Comparison of ENCODE assay signal across 8 mouse cellular contexts in the genomic region with DNA sequence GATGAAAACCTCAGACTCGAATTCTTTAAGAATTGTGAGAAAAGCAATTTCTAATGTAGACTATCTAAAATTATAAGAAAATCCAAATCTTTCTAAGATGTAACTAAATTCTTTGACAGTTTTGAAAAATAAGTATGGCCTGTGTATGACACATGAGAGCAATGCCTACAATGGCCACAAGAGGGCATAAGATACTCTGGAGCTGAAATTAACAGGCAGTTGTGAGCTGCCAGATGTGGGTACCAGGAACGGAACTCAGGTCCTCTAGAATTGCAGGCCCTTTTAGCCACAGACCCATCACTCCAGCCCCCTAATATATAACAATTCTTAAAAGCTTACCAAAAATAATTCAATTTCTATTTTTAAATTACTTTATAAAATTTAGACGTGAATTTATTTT. TPM values are rescaled to one million over a fixed set of nuclear protein-coding genes. Genes with fewer than 3 reads are reported as not detected.
A peak's percentile ranks its signal among the peaks of the same experiment; 100 is the strongest.
DNase-seq lines count a peak whose midpoint lies in the region; ATAC-seq and TF ChIP-seq lines count a peak whose summit lies in the region.
"Had no signal": no experiment of that assay in that cellular context is flagged by ENCODE, and none has a peak within 500 bp of the region (broad histone marks: within the 10 kb centered on the region; RNA-seq: fewer than 3 reads in every experiment).

No protein-coding gene starts in this region.

- H3K4me3 ChIP-seq in kidney, embryonic 16.5 days (ENCODE audit: low read length) = no peak overlapping the region
- H3K4me3 ChIP-seq in E14TG2a.4 (replicated peaks; ENCODE audit: low read length) = no peak overlapping the region
- H3K4me3 ChIP-seq: limb, embryonic 15.5 days had no signal

- no peak overlapping the region for H3K4me2 ChIP-seq in kidney, embryonic 16.5 days (replicated peaks; ENCODE audit: low read depth, low read length)
- H3K4me2 ChIP-seq: limb, embryonic 15.5 days had no signal

- H3K27me3 ChIP-seq in kidney, embryonic 16.5 days (ENCODE audit: insufficient read depth, low read length) = no peaks in the 10 kb centered on the region
- H3K27me3 ChIP-seq in E14TG2a.4 (ENCODE audit: insufficient read depth, low read length) = no peaks in the 10 kb centered on the region
- H3K27me3 ChIP-seq: limb, embryonic 15.5 days had no signal

- peak; percentile 55 for DNase-seq in kidney, postnatal 10 days
- peak; percentile 55 for DNase-seq in T-cell, adult 2 months (ENCODE audit: low spot score)
- DNase-seq in retina, postnatal 7 days (ENCODE audit: low read depth, low spot score) = peak; percentile 23
- DNase-seq in frontal cortex, postnatal 10 days (ENCODE audit: low spot score in 2 of 2) = no peak

- H3K36me3 ChIP-seq in kidney, embryonic 16.5 days (ENCODE audit: insufficient read depth, low read length) = no peaks in the 10 kb centered on the region
- no peaks in the 10 kb centered on the region for H3K36me3 ChIP-seq in E14TG2a.4 (ENCODE audit: insufficient read depth, low read length)
- H3K36me3 ChIP-seq: limb, embryonic 15.5 days had no signal

- no peak overlapping the region for H3K27ac ChIP-seq in kidney, embryonic 16.5 days (ENCODE audit: low read length)
- H3K27ac ChIP-seq: limb, embryonic 15.5 days had no signal

- 90% methylated on average over 3 of the region's 3 CpGs for WGBS in kidney, embryonic 16.5 days

- no peaks in the 10 kb centered on the region for H3K4me1 ChIP-seq in kidney, embryonic 16.5 days (ENCODE audit: insufficient read depth, low read length)
- no peaks in the 10 kb centered on the region for H3K4me1 ChIP-seq in E14TG2a.4 (replicated peaks; ENCODE audit: low read depth, low read length)
- H3K4me1 ChIP-seq: limb, embryonic 15.5 days had no signal

- H3K9me3 ChIP-seq in kidney, embryonic 16.5 days (ENCODE audit: low read length) = peaks cover 4% of the 10 kb centered on the region; the same call in 1 of the 2 replicates
- H3K9me3 ChIP-seq in E14TG2a.4 (ENCODE audit: low read length) = no peaks in the 10 kb centered on the region
- H3K9me3 ChIP-seq: limb, embryonic 15.5 days had no signal

- no peak for ATAC-seq in kidney, embryonic 16.5 days (ENCODE audit: low FRiP score, low TSS enrichment)
- peak; percentile 53 for ATAC-seq in inflammation-experienced regulatory T-cells, adult 6 months

- peak; percentile 86 for TF ChIP-seq CTCF in E14TG2a.4 (conservative IDR thresholded peaks at IDR 0.05; ENCODE audit: low read length)

- H3K9ac ChIP-seq in kidney, embryonic 16.5 days (replicated peaks; ENCODE audit: low read length) = no peak overlapping the region
- H3K9ac ChIP-seq: limb, embryonic 15.5 days had no signal

RNA-seq across cellular contexts. Expression of a gene that starts 57.6 kb away (rescaled TPM):
- 58.6 and 69.5 TPM in 2 replicates for polyA plus RNA-seq in kidney, embryonic 16.5 days (2015; fragmentation: Nextera tagmentation; extraction: Ambion mirVana)
- polyA plus RNA-seq in inflammation-experienced regulatory T-cells, adult 6 months (2017; shearing (Covaris generic)) = 10 to 100 TPM; 35.6 to 55.1 (median 54.8) TPM

Comparison
In these comparisons a context has a peak if more than half of its experiments do, and no peak if none do; other contexts are left out.
1. DNase-seq: peak in kidney, postnatal 10 days (single experiment), T-cell, adult 2 months (single experiment) and retina, postnatal 7 days (single experiment); none in frontal cortex, postnatal 10 days (0 of 2).